Mouse (Mus musculus) hindbrain, embryonic 11.5 days (tissue): ENCODE results near the gene P2rx2. TPM values are rescaled to one million over a fixed set of nuclear protein-coding genes. Genes with fewer than 3 reads are reported as not detected.

Experiments used
- ATAC-seq: fragments of 200-750 bp; cut with Nextera tagmentation; 2 replicates; pipeline ENCODE4 v1.8.0; 2017; ENCODE audit warnings: mild to moderate bottlenecking, moderate TSS enrichment, moderate library complexity; ENCODE audit not compliant: low FRiP score
- DNase-seq: peaks from one replicate; pipeline ENCODE4 v3.0.0-alpha.2; 2015; ENCODE audit warnings: low spot score
- H3K27ac ChIP-seq: fragments of 300-500 bp; sonication (generic); 2 replicates; pipeline ENCODE4 v1.5.1; 2014; ENCODE audit warnings: mild to moderate bottlenecking, low read depth, low read length
- H3K27me3 ChIP-seq: fragments of 300-500 bp; sonication (generic); 2 replicates; pipeline ENCODE4 v1.6.1; 2014; ENCODE audit warnings: mild to moderate bottlenecking, low read length, moderate library complexity, mixed read lengths; ENCODE audit not compliant: control insufficient read depth, insufficient read depth
- H3K36me3 ChIP-seq: fragments of 300-500 bp; sonication (generic); 2 replicates; pipeline ENCODE4 v1.6.1; 2014; ENCODE audit warnings: mild to moderate bottlenecking, low read length, moderate library complexity, mixed read lengths; ENCODE audit not compliant: control insufficient read depth, insufficient read depth
- H3K4me1 ChIP-seq: fragments of 300-500 bp; sonication (generic); replicated peaks from 2 replicates; pipeline ENCODE4 v1.6.1; 2014; ENCODE audit warnings: low read length, mixed read lengths; ENCODE audit not compliant: control insufficient read depth, insufficient read depth
- H3K4me2 ChIP-seq: fragments of 300-500 bp; sonication (generic); replicated peaks from 2 replicates; pipeline ENCODE4 v1.6.1; 2014; ENCODE audit warnings: mild to moderate bottlenecking, low read depth, low read length
- H3K4me3 ChIP-seq: fragments of 300-500 bp; sonication (generic); 2 replicates; pipeline ENCODE4 v1.5.1; 2014; ENCODE audit warnings: low read depth, low read length
- H3K9ac ChIP-seq: fragments of 300-500 bp; sonication (generic); 2 replicates; pipeline ENCODE4 v1.6.1; 2014; ENCODE audit warnings: low read depth, low read length
- H3K9me3 ChIP-seq: fragments of 300-500 bp; sonication (generic); 2 replicates; pipeline ENCODE4 v1.6.1; 2016; ENCODE audit warnings: low read length; ENCODE audit not compliant: control insufficient read depth
- WGBS: fragments of 180-500 bp; shearing (Covaris S2); extraction: QIAGEN DNeasy Blood & Tissue Kit; methylation state at CpG from one replicate; pipeline ENCODE4 v1.1.7; 2014; 5-methylcytosine and 5-hydroxymethylcytosine counted together
- polyA plus RNA-seq: library from polyadenylated mRNA; unstranded; fragments of >200 nt; fragmentation: Nextera tagmentation; extraction: Ambion mirVana; gene quantifications from 2 replicates; pipeline ENCODE4 v1.2.1, GENCODE M21; 2014

P2rx2 gene
- polyA plus RNA-seq = 0.67 and 0.91 TPM in 2 replicates

DNA sequence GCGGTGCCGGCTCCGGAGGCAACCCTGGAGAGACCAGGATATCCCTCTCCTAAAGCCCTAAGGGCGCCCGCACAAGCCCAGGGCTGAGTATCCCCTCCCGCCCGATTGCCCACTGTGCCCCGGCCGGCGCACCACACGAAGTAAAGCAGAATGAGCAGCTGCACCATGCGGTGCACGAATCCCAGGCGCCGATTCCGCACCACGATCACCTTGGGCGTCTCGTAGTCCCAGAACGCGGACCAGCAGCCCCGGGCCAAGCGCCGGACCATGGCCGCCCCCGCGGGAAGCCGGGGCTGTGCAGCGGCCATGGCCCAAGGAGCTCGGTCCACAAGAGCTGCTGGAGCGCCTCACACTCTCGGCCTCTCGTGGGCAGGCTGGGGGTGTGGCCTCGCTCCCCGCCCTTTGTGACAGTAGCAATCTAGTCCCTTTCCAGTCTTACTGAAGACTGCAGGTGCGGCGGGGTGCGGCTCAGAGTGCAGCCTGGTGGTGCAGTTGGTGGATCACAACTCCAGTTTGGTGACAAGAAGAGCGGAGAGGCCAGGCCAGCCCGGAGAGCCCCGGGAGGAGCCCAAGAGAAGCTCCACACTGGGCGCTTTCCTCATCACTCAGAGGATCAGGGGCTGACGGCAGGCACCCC lies at the start of gene P2rx2:
TSS of gene P2rx2 (minus strand) at position 565 of the 637 bp plus-strand sequence.
- Histone ChIP-seq H3K9me3 (no peaks in the 10 kb centered on the region), H3K9ac (peak within 1 kb of the TSS; percentile 58), H3K36me3 (no peaks in the 10 kb centered on the region), H3K4me2 (peak within 1 kb of the TSS; percentile 96), H3K27me3 (peaks cover 12% of the 10 kb centered on the region), H3K27ac (no peak within 1 kb of the TSS), H3K4me3 (peak within 1 kb of the TSS; percentile 46), H3K4me1 (no peaks in the 10 kb centered on the region)
- WGBS = 2% methylated on average over 37 of the region's 43 CpGs
- ATAC-seq = peak; percentile 73; the same call in 1 of the 2 replicates
- DNase-seq = peak; percentile 61

DNA sequence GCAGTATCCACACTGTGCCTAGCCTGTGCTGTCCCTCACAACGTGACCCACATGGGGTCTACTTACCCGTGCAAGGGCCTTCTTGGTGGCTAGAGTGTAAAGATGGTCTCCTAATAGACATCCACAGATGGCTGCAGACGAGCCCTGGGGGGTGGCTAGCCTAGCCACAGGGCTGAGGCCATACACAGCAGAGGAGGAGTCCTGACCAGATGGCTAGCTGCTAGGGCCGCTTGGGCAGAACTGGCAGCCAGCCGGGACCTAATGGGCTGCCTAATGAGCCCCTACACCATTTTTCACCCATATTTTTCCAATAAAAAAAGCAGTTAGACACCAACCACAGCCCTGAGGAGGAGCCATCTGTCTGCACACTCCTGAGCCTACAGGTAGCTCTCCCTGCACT lies 49.7 kb upstream of the P2rx2 start:
- Histone ChIP-seq H3K4me2 (no peak overlapping the region), H3K27ac (no peak overlapping the region), H3K9me3 (no peaks in the 10 kb centered on the region), H3K36me3 (no peaks in the 10 kb centered on the region), H3K4me1 (no peaks in the 10 kb centered on the region), H3K27me3 (no peaks in the 10 kb centered on the region), H3K4me3 (no peak overlapping the region), H3K9ac (no peak overlapping the region)
- no peak for ATAC-seq
- WGBS = 66% methylated on average over 5 of the region's 5 CpGs
- peak; percentile 23 for DNase-seq

DNA sequence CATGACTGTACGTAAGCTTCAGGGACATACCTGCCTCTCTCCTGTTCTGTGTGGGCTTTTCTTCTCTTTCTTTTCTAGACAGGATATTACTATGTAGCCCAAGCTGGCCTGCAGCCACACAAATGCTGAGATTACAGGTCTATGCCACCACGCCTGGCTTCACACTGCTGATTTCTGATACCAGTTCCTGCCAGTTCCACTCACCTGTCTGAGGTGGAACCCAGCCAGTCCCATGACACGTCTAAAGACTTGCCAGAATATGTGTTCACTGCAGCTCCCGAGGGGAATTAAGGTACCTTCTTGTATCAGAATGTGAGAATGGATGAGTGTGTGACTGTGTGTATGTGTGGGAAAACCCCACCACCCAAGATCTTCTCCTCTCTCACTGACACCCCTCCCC lies 47.6 kb upstream of the P2rx2 start:
- ATAC-seq = no peak
- H3K9me3 ChIP-seq = no peaks in the 10 kb centered on the region
- peaks cover 4% of the 10 kb centered on the region; the same call in 1 of the 2 replicates for H3K4me1 ChIP-seq
- 92% methylated on average over 4 of the region's 4 CpGs for WGBS
- H3K9ac ChIP-seq = no peak overlapping the region
- H3K4me3 ChIP-seq = no peak overlapping the region
- no peak for DNase-seq
- H3K36me3 ChIP-seq = no peaks in the 10 kb centered on the region
- no peak overlapping the region for H3K27ac ChIP-seq
- H3K4me2 ChIP-seq = no peak overlapping the region
- H3K27me3 ChIP-seq = peaks cover 5% of the 10 kb centered on the region; the same call in 1 of the 2 replicates

DNA sequence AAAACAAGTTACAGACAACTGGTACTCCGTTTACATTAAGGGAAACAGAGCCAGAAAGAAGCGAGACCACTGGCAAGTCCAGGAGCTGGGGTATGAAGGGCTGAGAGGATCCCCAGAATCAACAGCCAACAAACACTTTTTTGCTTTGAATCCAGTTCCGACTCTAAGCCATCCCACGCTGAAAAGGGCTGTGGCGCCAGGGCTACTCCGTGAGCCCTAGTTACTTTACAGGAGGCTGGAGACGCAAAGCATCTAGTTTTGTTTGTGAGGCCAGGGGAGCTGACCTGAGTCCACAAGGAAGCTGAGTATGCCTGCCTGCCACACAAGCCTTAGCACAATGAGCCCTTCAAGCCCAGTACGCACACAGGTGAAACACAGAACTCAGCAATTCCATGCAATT lies 44.3 kb upstream of the P2rx2 start:
- H3K27ac ChIP-seq = no peak overlapping the region
- peaks cover 5% of the 10 kb centered on the region; the same call in 1 of the 2 replicates for H3K27me3 ChIP-seq
- DNase-seq = no peak
- WGBS = 19% methylated on average over 8 of the region's 8 CpGs
- peaks cover 4% of the 10 kb centered on the region; the same call in 1 of the 2 replicates for H3K4me1 ChIP-seq
- no peaks in the 10 kb centered on the region for H3K36me3 ChIP-seq
- peak overlapping the region; percentile 58 for H3K4me3 ChIP-seq
- H3K9me3 ChIP-seq = no peaks in the 10 kb centered on the region
- ATAC-seq = no peak
- H3K4me2 ChIP-seq = peak overlapping the region; percentile 50
- H3K9ac ChIP-seq = peak overlapping the region; percentile 66

DNA sequence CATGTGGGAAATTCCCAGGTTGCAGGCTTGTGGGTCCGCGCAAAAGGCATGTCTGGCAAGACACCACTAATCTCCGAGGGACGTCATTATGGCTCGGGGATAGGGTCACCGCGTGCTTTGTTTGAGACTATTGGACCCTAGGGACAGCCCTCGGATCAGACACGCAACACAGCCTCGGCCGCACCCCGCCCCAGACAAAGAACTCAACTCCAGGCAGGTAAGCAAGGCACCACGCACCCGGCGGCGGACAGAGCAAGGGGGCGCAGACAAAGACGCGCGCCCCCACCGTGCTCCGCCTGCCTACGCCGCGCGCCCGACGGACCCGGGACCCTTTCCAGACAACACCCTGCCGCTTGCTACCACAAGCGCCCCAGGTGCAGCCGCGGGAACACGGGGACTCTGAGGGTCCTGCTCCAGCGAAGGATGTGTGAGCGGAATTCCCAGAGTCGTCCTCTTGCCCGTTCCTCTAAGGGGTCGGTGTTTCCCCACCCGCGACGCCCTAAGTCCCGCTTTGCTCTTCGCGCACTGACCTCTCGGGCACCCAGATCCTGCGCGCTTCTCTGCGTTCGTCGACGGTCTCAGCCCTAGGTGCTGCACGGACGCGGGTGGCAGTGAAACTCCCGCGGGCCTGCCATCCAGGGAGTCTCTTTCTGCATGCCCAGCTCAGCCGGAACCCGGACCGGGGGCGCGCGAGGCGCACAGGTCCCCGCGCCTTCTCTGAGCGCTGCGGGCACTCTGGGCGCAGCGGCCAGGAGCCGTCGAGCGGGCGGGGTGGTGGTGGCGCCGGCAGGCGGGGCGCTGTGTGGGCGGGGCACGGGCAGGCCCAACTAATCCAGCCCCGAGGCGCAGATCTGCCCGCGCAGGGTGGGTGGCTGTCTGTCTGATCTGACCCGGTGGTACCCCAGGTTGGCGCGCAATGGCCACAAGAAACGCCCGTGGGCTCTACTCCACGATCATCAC lies 43.6 kb upstream of the P2rx2 start:
- Histone ChIP-seq H3K4me1 (peaks cover 4% of the 10 kb centered on the region; the same call in 1 of the 2 replicates), H3K27me3 (peaks cover 5% of the 10 kb centered on the region; the same call in 1 of the 2 replicates), H3K36me3 (no peaks in the 10 kb centered on the region), H3K4me3 (peak overlapping the region; percentile 58), H3K4me2 (peak overlapping the region; percentile 50), H3K9me3 (no peaks in the 10 kb centered on the region), H3K9ac (peak overlapping the region; percentile 66), H3K27ac (peak overlapping the region; percentile 51)
- 1% methylated on average over 81 of the region's 90 CpGs for WGBS
- DNase-seq (peak; percentile 82), ATAC-seq (peak; percentile 88)

DNA sequence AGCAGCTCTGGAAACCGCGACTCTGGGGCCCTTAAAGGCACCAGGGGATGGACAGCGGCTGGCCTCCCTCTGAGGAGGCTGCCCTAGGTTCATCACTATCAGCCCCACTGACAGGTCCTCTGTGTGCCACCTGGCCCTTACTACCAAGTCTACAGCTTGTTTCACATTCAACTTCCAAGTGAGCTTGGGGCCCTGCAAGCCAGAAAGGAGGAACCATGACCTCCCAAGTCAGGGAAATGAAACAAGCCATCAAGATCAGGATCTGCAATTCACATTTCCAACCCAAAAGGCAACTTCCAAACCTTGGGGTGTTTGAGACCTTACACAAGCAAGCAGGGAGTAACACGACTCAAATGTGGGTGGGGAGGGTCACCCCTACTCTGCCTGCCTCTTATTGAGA lies 42.3 kb upstream of the P2rx2 start:
- DNase-seq (no peak), ATAC-seq (no peak)
- Histone ChIP-seq H3K9ac (no peak overlapping the region), H3K27me3 (peaks cover 5% of the 10 kb centered on the region; the same call in 1 of the 2 replicates), H3K4me3 (peak overlapping the region; percentile 58), H3K9me3 (no peaks in the 10 kb centered on the region), H3K4me2 (peak overlapping the region; percentile 50), H3K27ac (no peak overlapping the region), H3K36me3 (no peaks in the 10 kb centered on the region), H3K4me1 (peaks cover 4% of the 10 kb centered on the region; the same call in 1 of the 2 replicates)
- WGBS = 59% methylated on average over 4 of the region's 4 CpGs

DNA sequence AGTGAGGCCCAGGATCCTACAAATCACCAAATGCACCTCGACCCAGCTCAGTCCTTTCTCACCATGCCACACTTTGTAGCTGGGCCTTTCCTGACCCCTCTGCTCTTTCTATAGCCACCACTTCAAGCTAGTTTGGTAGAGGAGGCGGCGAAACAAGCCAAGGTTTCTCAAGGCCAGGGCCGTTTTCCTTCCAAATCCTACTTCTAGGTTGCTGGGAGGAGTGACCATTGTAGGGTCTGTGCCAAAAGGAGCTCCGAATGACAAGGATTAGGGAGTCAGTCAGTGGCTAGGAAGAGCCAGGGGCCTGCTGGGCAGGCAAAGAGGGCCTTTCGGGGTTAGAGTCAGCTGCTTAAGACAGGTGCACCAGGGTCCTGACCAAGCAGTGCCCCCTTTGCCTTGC lies 41.5 kb upstream of the P2rx2 start:
- Histone ChIP-seq H3K4me3 (no peak overlapping the region), H3K9me3 (no peaks in the 10 kb centered on the region), H3K9ac (no peak overlapping the region), H3K27me3 (peaks cover 5% of the 10 kb centered on the region; the same call in 1 of the 2 replicates), H3K27ac (no peak overlapping the region), H3K4me2 (peak overlapping the region; percentile 50; the same call in 1 of the 2 replicates), H3K36me3 (no peaks in the 10 kb centered on the region), H3K4me1 (peaks cover 4% of the 10 kb centered on the region; the same call in 1 of the 2 replicates)
- ATAC-seq (no peak), DNase-seq (no peak)
- WGBS = 81% methylated on average over 6 of the region's 6 CpGs

DNA sequence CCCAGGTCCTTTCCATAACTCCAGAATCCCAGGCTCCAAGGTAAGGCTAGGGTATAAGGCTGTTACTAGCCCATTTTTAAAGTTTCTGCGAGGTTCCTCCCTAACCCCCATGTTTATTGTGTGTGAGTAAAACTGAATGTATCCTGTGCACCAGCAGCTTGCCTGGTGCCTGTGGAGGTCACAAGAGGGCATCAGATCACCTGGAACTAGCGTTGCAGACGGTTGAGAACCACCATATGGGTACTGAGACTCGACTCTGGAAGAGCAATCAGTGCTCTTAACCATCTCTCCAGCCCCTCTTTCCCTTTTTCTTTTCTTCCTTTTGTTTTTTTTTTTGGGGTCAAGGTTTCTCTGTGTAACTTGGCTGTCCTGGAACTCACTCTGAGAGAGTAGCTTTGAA lies 36.8 kb upstream of the P2rx2 start:
- no peak overlapping the region for H3K27ac ChIP-seq
- no peaks in the 10 kb centered on the region for H3K27me3 ChIP-seq
- 88% methylated on average over 4 of the region's 4 CpGs for WGBS
- peaks cover 7% of the 10 kb centered on the region; the same call in 1 of the 2 replicates for H3K36me3 ChIP-seq
- H3K4me3 ChIP-seq = no peak overlapping the region
- peaks cover 3% of the 10 kb centered on the region; the same call in 1 of the 2 replicates for H3K4me1 ChIP-seq
- no peak for ATAC-seq
- no peaks in the 10 kb centered on the region for H3K9me3 ChIP-seq
- no peak overlapping the region for H3K4me2 ChIP-seq
- H3K9ac ChIP-seq = no peak overlapping the region
- DNase-seq = no peak
